Mouse (Mus musculus): ENCODE data around the gene Abca9. TPM values are rescaled to one million over a fixed set of nuclear protein-coding genes. Genes with fewer than 3 reads are reported as not detected.

Gene Abca9
- total and polyA plus RNA-seq, 3 experiments: 0.08 to 0.13 (median 0.12) TPM

DNA sequence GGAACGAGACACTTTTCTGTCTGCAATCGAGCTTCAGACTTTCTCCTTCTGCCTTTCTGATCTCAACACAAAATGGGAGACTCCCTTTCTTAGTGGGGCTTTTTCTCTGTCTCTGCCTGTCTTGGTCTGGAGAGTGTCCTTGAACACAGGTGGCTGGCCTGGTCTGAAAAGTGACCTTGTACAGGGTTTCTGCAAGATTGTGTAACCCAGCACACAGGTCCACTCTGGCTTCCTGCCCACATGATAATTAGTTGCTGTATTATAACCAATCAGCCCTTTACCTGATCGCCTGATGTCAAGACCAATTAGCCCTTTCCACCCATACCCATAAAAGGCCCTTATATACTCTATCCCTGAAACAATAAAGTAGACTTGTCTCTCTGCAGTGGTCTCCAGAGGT is 30.9 kb upstream of the Abca9 start:
- Histone ChIP-seq H3K36me3 (replicated peaks in 1 of 2; ENCODE audit: control insufficient read depth in 1 of 2, insufficient read depth in 1 of 2, low read length in 1 of 2) (no peaks in the 10 kb centered on the region), H3K4me1 (ENCODE audit: control insufficient read depth in 1 of 2, insufficient read depth in 2 of 2) (no peaks in the 10 kb centered on the region), H3K9me3 (replicated peaks; ENCODE audit: low read length) (no peaks in the 10 kb centered on the region), H3K4me2 (ENCODE audit: insufficient read depth, low read depth, poor library complexity, severe bottlenecking) (no peak overlapping the region), H3K27me3 (replicated peaks) (no peaks in the 10 kb centered on the region), H3K27ac (ENCODE audit: insufficient read depth, low read depth) (no peak overlapping the region), H3K79me2 (replicated peaks; ENCODE audit: control insufficient read depth, extremely low read depth, insufficient read depth, poor library complexity, severe bottlenecking) (no peaks in the 10 kb centered on the region), H3K9ac (ENCODE audit: insufficient read depth, low read depth) (no peak overlapping the region), H3K4me3 (replicated peaks in 1 of 3; ENCODE audit: low read depth in 2 of 3, low read length in 2 of 3, poor library complexity in 1 of 3) (no peak overlapping the region)
- no peak for DNase-seq (ENCODE audit: extremely low read depth)
- no peak for TF ChIP-seq JUN (IDR thresholded peaks at IDR 0.05; ENCODE audit: insufficient read depth, low read depth, low read length)
- no peak for TF ChIP-seq MAX (IDR thresholded peaks at IDR 0.05; ENCODE audit: low read length)
- TF ChIP-seq USF2 (conservative IDR thresholded peaks at IDR 0.05; ENCODE audit: low read depth, low read length): no peak
- TF ChIP-seq BHLHE40 (IDR thresholded peaks at IDR 0.05; ENCODE audit: low read depth, low read length): no peak
- TF ChIP-seq CHD1 (IDR thresholded peaks at IDR 0.05; ENCODE audit: low read depth, low read length): no peak
- no peak for TF ChIP-seq NELFE (IDR thresholded peaks at IDR 0.05; ENCODE audit: low read depth, low read length)
- no peak for TF ChIP-seq MAFK (IDR thresholded peaks at IDR 0.05; ENCODE audit: insufficient replicate concordance, low read length)
- TF ChIP-seq ZC3H11A (IDR thresholded peaks at IDR 0.05; ENCODE audit: low read depth, low read length): no peak
- TF ChIP-seq JUND (conservative IDR thresholded peaks at IDR 0.05; ENCODE audit: low read depth, low read length): no peak
- dilution Hi-C loops (cut with MboI; ENCODE audit: extremely low pct_ligation_motif_present, extremely low pct_unique_long_range_greater_than_20kb, low sequenced_read_pairs) (no loop called here), in situ Hi-C loops (cut with MboI; ENCODE audit: low pct_ligation_motif_present, low pct_unique_long_range_greater_than_20kb, low sequenced_read_pairs) (no loop called here)

DNA sequence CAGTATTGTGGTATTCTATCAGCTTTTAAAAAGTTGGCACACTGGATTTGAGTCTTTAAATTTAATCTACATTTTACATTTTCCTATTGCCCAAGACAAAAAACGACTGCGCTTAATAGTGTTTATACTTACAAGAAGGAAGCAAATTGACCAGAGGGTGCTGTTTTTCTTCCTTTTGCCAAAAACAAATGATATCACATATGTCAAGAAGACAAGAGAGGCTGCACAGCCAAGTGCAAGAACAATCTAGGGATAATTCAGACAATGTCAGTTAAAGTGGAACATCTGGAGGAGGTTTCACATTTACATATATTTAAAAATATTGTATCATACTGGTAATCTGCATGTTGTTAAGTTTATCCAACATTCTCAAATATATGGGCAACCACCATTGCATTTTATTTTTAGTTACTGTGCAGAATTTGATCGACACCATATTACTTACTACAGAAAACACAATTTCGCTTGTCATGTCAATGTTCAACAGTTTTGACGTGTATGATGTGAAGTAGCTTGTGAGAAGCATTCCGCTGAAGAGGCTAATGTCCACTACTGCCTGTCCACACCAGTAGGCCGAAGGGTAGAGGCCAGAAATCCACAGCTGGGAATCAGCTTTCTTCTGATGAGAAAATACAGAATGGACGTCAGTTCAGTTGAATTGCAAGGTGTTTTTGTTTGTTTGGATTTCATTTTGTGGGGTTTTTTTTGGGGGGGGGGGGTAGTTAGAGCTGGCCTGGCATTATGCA is 28.7 kb upstream of the Abca9 start:
- TF ChIP-seq EP300 (IDR thresholded peaks at IDR 0.05; ENCODE audit: low read length) (no peak), ZC3H11A (IDR thresholded peaks at IDR 0.05; ENCODE audit: low read depth, low read length) (no peak), CHD1 (IDR thresholded peaks at IDR 0.05; ENCODE audit: low read depth, low read length) (no peak), HCFC1 (IDR thresholded peaks at IDR 0.05; ENCODE audit: low read depth, low read length) (no peak), PAX5 (IDR thresholded peaks at IDR 0.05; ENCODE audit: low read length) (no peak), ETS1 (conservative IDR thresholded peaks at IDR 0.05; ENCODE audit: low read depth, low read length) (no peak), GABPA (IDR thresholded peaks at IDR 0.05; ENCODE audit: insufficient replicate concordance, low read depth, low read length) (no peak), SIN3A (IDR thresholded peaks at IDR 0.05; ENCODE audit: low read length) (no peak), KAT2A (IDR thresholded peaks at IDR 0.05; ENCODE audit: insufficient replicate concordance, low read length) (no peak), MEF2A (IDR thresholded peaks at IDR 0.05; ENCODE audit: borderline replicate concordance, low read depth, low read length) (no peak), JUND (conservative IDR thresholded peaks at IDR 0.05; ENCODE audit: low read depth, low read length) (no peak), BHLHE40 (IDR thresholded peaks at IDR 0.05; ENCODE audit: low read depth, low read length) (no peak)
- H3K79me2 ChIP-seq (replicated peaks; ENCODE audit: control insufficient read depth, extremely low read depth, insufficient read depth, poor library complexity, severe bottlenecking): no peaks in the 10 kb centered on the region
- H3K4me2 ChIP-seq (ENCODE audit: insufficient read depth, low read depth, poor library complexity, severe bottlenecking): no peak overlapping the region
- dilution Hi-C loops (cut with MboI; ENCODE audit: extremely low pct_ligation_motif_present, extremely low pct_unique_long_range_greater_than_20kb, low sequenced_read_pairs) (no loop called here), in situ Hi-C loops (cut with MboI; ENCODE audit: low pct_ligation_motif_present, low pct_unique_long_range_greater_than_20kb, low sequenced_read_pairs) (no loop called here)
- no peak overlapping the region for H3K27ac ChIP-seq (ENCODE audit: insufficient read depth, low read depth)
- no peaks in the 10 kb centered on the region for H3K27me3 ChIP-seq (replicated peaks)
- H3K4me3 ChIP-seq (replicated peaks in 1 of 3; ENCODE audit: low read depth in 2 of 3, low read length in 2 of 3, poor library complexity in 1 of 3): no peak overlapping the region
- DNase-seq (ENCODE audit: extremely low read depth): no peak
- H3K9ac ChIP-seq (ENCODE audit: insufficient read depth, low read depth): no peak overlapping the region
- no peaks in the 10 kb centered on the region for H3K9me3 ChIP-seq (replicated peaks; ENCODE audit: low read length)
- no peaks in the 10 kb centered on the region for H3K36me3 ChIP-seq (replicated peaks in 1 of 2; ENCODE audit: control insufficient read depth in 1 of 2, insufficient read depth in 1 of 2, low read length in 1 of 2)
- H3K4me1 ChIP-seq (ENCODE audit: control insufficient read depth in 1 of 2, insufficient read depth in 2 of 2): no peaks in the 10 kb centered on the region
